Mouse (Mus musculus) kidney, postnatal 0 days (tissue): ENCODE data around the gene B3gnt5. TPM values are rescaled to one million over a fixed set of nuclear protein-coding genes. Genes with fewer than 3 reads are reported as not detected.
A peak's percentile ranks its signal among the peaks of the same experiment; 100 is the strongest.
"Not testable (repeated sequence)": the region's sequence is repeated elsewhere in the genome, so short reads cannot be mapped to it uniquely, and the experiment has no call there.

Experiments
- ATAC-seq: fragments of 200-750 bp; cut with Nextera tagmentation; replicated peaks from 2 replicates; pipeline ENCODE4 v1.8.0; 2017; ENCODE audit warnings: low read depth, moderate number of reproducible peaks, moderate TSS enrichment, moderate library complexity; ENCODE audit not compliant: low FRiP score
- DNase-seq: peaks from one replicate; pipeline ENCODE4 v3.0.0-alpha.2; 2016; ENCODE audit warnings: low spot score
- H3K27ac ChIP-seq: fragments of 300-500 bp; sonication (generic); 2 replicates; pipeline ENCODE4 v1.5.1; 2014; ENCODE audit warnings: mild to moderate bottlenecking
- H3K27me3 ChIP-seq: fragments of 300-500 bp; sonication (generic); 2 replicates; pipeline ENCODE4 v1.6.1; 2014; ENCODE audit warnings: low read length, mixed read lengths; ENCODE audit not compliant: insufficient read depth
- H3K36me3 ChIP-seq: fragments of 300-500 bp; sonication (generic); 2 replicates; pipeline ENCODE4 v1.6.1; 2014; ENCODE audit warnings: low read length, mixed read lengths; ENCODE audit not compliant: insufficient read depth
- H3K4me1 ChIP-seq: fragments of 300-500 bp; sonication (generic); replicated peaks from 2 replicates; pipeline ENCODE4 v1.6.1; 2014; ENCODE audit warnings: antibody characterized with exemption, low read length, mixed read lengths; ENCODE audit not compliant: insufficient read depth
- H3K4me2 ChIP-seq: fragments of 300-500 bp; sonication (generic); 2 replicates; pipeline ENCODE4 v1.6.1; 2014; ENCODE audit warnings: mild to moderate bottlenecking, low read length, moderate library complexity, mixed read lengths
- H3K4me3 ChIP-seq: fragments of 300-500 bp; sonication (generic); replicated peaks from 2 replicates; pipeline ENCODE4 v1.5.1; 2014; ENCODE audit warnings: low read depth, low read length
- H3K9ac ChIP-seq: fragments of 300-500 bp; sonication (generic); 2 replicates; pipeline ENCODE4 v1.6.1; 2014; ENCODE audit warnings: low read depth, low read length
- H3K9me3 ChIP-seq: fragments of 300-500 bp; sonication (generic); replicated peaks from 2 replicates; pipeline ENCODE4 v1.6.1; 2016; ENCODE audit warnings: low read length, inconsistent platforms, mixed read lengths
- CTCF ChIP-seq: IDR thresholded peaks from 2 replicates; pipeline ENCODE4 v1.5.1; 2016; ENCODE audit warnings: antibody characterized with exemption, low read depth, mild to moderate bottlenecking, moderate library complexity
- WGBS: fragments of 180-500 bp; shearing (Covaris S2); extraction: QIAGEN DNeasy Blood & Tissue Kit; methylation state at CpG from one replicate; pipeline ENCODE4 v1.1.7; 2014; 5-methylcytosine and 5-hydroxymethylcytosine counted together
- polyA plus RNA-seq: library from polyadenylated mRNA; unstranded; fragments of >200 nt; fragmentation: Nextera tagmentation; extraction: Ambion mirVana; gene quantifications from 2 replicates; pipeline ENCODE4 v1.2.1, GENCODE M21; 2015

The B3gnt5 gene
- polyA plus RNA-seq, result 4.6 and 5.5 TPM in 2 replicates

DNA sequence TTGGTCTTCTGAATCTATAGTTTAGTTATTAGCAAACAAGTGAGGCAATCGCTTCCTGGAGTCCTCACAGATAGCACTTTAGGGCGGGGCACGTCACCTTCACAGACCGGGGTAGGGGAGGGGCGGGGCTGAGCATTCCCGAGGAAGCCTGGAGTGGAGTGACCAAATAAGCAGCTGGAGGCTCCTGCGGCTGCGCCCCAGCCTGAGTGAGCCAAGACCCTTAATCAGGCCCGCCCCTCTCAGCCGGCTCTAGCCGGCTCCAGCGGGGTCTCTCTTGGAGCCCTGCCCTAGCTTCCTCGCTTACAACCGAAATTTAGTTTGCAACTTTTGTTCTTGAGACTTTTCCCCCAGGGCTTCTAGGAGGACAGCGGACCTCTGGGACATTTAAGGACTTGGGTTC is at the start of gene B3gnt5:
Gene B3gnt5 (plus strand): TSS at position 135 of the 400 bp plus-strand sequence.
- H3K27me3 ChIP-seq, result no peaks in the 10 kb centered on the region
- under 1% methylated on average over 15 of the region's 15 CpGs for WGBS
- no peaks in the 10 kb centered on the region for H3K9me3 ChIP-seq
- peak within 1 kb of the TSS; percentile 98 for H3K4me2 ChIP-seq
- peak within 1 kb of the TSS; percentile 58 for H3K4me3 ChIP-seq
- peak within 1 kb of the TSS; percentile 74 for H3K9ac ChIP-seq
- ATAC-seq (peak; percentile 98), DNase-seq (peak; percentile 88)
- 0 out of 2 replicates have a peak, but pooled peaks cover 4% of the 10 kb centered on the region for H3K4me1 ChIP-seq
- no peak for TF ChIP-seq CTCF
- no peaks in the 10 kb centered on the region for H3K36me3 ChIP-seq
- peak within 1 kb of the TSS; percentile 32; the same call in 1 of the 2 replicates for H3K27ac ChIP-seq

DNA sequence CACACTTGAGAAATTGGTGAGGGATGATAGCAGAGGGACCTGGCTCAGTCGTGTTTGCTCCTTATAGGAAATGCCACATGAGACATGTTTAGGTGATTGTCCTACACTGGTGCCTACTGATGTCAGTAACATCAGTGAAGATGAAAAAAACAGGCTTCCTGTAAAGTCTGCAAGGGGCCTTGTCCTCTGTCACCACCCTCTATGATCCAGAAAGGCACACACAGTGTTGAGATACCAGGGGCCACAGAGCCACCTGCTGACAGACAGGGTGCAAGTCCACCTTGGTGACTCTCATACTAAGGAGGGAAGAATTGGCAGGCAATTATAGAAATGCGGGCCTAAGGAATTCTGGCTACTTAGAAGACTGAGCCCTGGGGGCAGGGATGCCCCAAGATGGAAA is 39.0 kb upstream of the B3gnt5 start:
- WGBS, result 46% methylated on average over 2 of the region's 2 CpGs
- Histone ChIP-seq H3K4me3 (no peak overlapping the region), H3K4me2 (no peak overlapping the region), H3K27me3 (no peaks in the 10 kb centered on the region), H3K36me3 (no peaks in the 10 kb centered on the region), H3K9ac (no peak overlapping the region), H3K9me3 (no peaks in the 10 kb centered on the region), H3K27ac (no peak overlapping the region), H3K4me1 (no peaks in the 10 kb centered on the region)
- TF ChIP-seq CTCF, result 0 out of 2 replicates have a peak, but pooled peaks have one; percentile 18
- DNase-seq (no peak), ATAC-seq (no peak)

DNA sequence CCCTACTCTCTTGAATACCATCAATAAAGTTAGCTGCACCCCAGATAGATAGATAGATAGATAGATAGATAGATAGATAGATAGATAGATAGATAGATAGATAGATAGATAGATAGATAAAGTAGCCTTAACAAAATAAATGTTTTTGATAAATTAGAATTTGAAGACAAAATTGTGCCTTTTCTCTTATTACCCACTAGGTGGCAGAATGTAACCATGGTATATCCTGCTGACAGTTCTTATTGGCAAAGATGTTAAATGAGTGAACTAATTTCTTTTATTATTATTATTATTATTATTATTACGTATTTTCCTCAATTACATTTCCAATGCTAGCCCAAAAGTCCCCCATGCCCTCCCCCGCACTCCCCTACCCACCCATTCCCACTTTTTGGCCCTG is 35.9 kb upstream of the B3gnt5 start:
- not testable (repeated sequence) for H3K4me3 ChIP-seq, H3K9me3 ChIP-seq, H3K4me2 ChIP-seq, H3K36me3 ChIP-seq, H3K4me1 ChIP-seq, H3K27ac ChIP-seq, H3K9ac ChIP-seq, H3K27me3 ChIP-seq, ATAC-seq
- WGBS, result 26% methylated on average over 2 of the region's 2 CpGs
- peak; percentile 74 for DNase-seq
- peak; percentile 74 for TF ChIP-seq CTCF

- Histone ChIP-seq H3K36me3 (no peaks in the 10 kb centered on the region), H3K27ac (no peak overlapping the region), H3K4me3 (no peak overlapping the region), H3K9me3 (no peaks in the 10 kb centered on the region), H3K4me1 (no peaks in the 10 kb centered on the region), H3K27me3 (no peaks in the 10 kb centered on the region), H3K9ac (no peak overlapping the region), H3K4me2 (no peak overlapping the region)
- DNase-seq (no peak), ATAC-seq (no peak)
- WGBS, result 93% methylated on average over 1 of the region's 1 CpGs
- TF ChIP-seq CTCF, result no peak
Measured at GRCm38 (mm10) chr16:19732896-19733295, 27.1 kb upstream of the B3gnt5 start.

DNA sequence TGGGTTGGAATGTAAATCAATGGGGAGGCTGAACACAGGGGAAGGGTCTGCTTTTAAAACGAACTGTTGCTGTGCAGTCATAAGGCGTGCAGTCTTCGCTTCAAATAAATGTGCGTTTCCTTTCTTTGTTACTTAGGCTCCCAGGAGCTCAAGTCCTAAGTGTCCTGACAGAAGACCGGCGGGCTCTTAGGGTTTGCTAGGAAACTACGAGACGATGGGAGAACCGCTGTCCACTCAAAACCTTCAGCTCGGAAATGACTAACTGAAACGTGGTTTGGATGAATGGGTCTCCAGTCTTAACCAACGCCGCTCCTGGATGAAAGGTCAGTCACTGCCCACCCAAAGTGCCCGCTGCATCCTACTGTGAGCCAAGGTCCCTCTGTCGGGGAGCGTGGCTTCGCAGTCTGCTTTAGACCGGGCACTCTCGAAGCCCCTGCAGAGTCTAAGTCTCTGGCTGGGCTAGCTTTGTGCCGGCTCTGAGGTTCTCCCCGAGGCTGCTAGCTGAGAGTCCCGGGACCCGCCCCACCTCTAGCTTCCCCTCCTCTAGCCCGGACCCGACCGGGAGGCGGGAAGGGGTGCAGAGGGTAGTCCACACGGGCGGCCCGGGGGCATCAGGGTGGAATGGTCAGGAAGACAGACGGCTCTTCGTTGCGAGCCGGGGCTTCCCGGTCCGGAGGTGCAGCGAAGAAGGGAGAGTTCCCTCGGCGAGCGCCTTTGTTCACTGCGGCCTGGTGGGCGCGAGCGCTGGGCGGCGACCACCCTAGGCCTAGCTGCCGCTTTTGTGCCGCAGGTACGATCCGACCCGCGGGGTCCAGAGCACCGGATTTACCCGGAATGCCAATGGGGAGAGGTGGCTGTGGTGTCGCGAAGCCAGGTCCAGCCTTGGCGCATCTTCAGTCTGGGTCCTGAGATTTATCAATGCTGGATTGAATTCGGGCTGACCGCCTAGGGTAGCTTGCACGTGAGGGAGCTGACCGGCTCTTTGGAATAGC is 793 bp downstream of the B3gnt5 start:
- Histone ChIP-seq H3K4me2 (peak overlapping the region; percentile 98), H3K36me3 (no peaks in the 10 kb centered on the region), H3K9ac (peak overlapping the region; percentile 74), H3K4me3 (peak overlapping the region; percentile 58), H3K4me1 (0 out of 2 replicates have a peak, but pooled peaks cover 4% of the 10 kb centered on the region), H3K27ac (peak overlapping the region; percentile 32; the same call in 1 of the 2 replicates), H3K27me3 (no peaks in the 10 kb centered on the region), H3K9me3 (no peaks in the 10 kb centered on the region)
- under 1% methylated on average over 61 of the region's 61 CpGs for WGBS
- DNase-seq (peak; percentile 54), ATAC-seq (peak; percentile 57)
- TF ChIP-seq CTCF, result no peak

- H3K9ac ChIP-seq, result no peak overlapping the region
- no peaks in the 10 kb centered on the region for H3K9me3 ChIP-seq
- H3K4me3 ChIP-seq, result peak overlapping the region; percentile 58
- H3K27ac ChIP-seq, result no peak overlapping the region
- 65% methylated on average over 1 of the region's 1 CpGs for WGBS
- TF ChIP-seq CTCF, result no peak
- ATAC-seq (no peak), DNase-seq (peak; percentile 4)
- H3K36me3 ChIP-seq, result no peaks in the 10 kb centered on the region
- H3K27me3 ChIP-seq, result no peaks in the 10 kb centered on the region
- H3K4me2 ChIP-seq, result peak overlapping the region; percentile 98
- H3K4me1 ChIP-seq, result 0 out of 2 replicates have a peak, but pooled peaks cover 4% of the 10 kb centered on the region
Measured at GRCm38 (mm10) chr16:19761691-19762090, 1.7 kb downstream of the B3gnt5 start.
